Mouse (Mus musculus): ENCODE data around the gene Tomm34. TPM values are rescaled to one million over a fixed set of nuclear protein-coding genes. Genes with fewer than 3 reads are reported as not detected.

The Tomm34 gene
- 38.6 and 48.0 TPM in 2 replicates for polyA plus RNA-seq (2012; rRNA removed)

- DNase-seq (ENCODE audit: low spot score), result peak; percentile 88
These were observed at the start of gene Tomm34 for GRCm38 (mm10) chr2:164070765-164071436. Gene Tomm34 (minus strand): TSS chr2:164071169.

- DNase-seq (ENCODE audit: low spot score), result no peak
These were observed 48.5 kb upstream of the Tomm34 start for GRCm38 (mm10) chr2:164119503-164119902.

GRCm38 (mm10) chr2:164115531-164115930, 44.6 kb upstream of the Tomm34 start:
- DNase-seq (ENCODE audit: low spot score), result no peak

- DNase-seq (ENCODE audit: low spot score), result no peak
These were observed 43.1 kb upstream of the Tomm34 start for GRCm38 (mm10) chr2:164114051-164114450.

- no peak for DNase-seq (ENCODE audit: low spot score)
These were observed 40.6 kb upstream of the Tomm34 start for GRCm38 (mm10) chr2:164111546-164111945.

- no peak for DNase-seq (ENCODE audit: low spot score)
These were observed 37.5 kb upstream of the Tomm34 start for GRCm38 (mm10) chr2:164108501-164108900.

GRCm38 (mm10) chr2:164107125-164107874, 36.3 kb upstream of the Tomm34 start:
- no peak for DNase-seq (ENCODE audit: low spot score)

- no peak for DNase-seq (ENCODE audit: low spot score)
These were observed 35.5 kb upstream of the Tomm34 start for GRCm38 (mm10) chr2:164106287-164107035.

GRCm38 (mm10) chr2:164103501-164103900, 32.5 kb upstream of the Tomm34 start:
- DNase-seq (ENCODE audit: low spot score), result no peak

GRCm38 (mm10) chr2:164102366-164102765, 31.4 kb upstream of the Tomm34 start:
- no peak for DNase-seq (ENCODE audit: low spot score)

GRCm38 (mm10) chr2:164101936-164102335, 31.0 kb upstream of the Tomm34 start:
- DNase-seq (ENCODE audit: low spot score), result no peak

- no peak for DNase-seq (ENCODE audit: low spot score)
These were observed 27.8 kb upstream of the Tomm34 start for GRCm38 (mm10) chr2:164098603-164099250.

GRCm38 (mm10) chr2:164094152-164094551, 23.2 kb upstream of the Tomm34 start:
- no peak for DNase-seq (ENCODE audit: low spot score)

GRCm38 (mm10) chr2:164089508-164089907, 18.5 kb upstream of the Tomm34 start:
- no peak for DNase-seq (ENCODE audit: low spot score)

- DNase-seq (ENCODE audit: low spot score), result no peak
These were observed 16.5 kb upstream of the Tomm34 start for GRCm38 (mm10) chr2:164087416-164088017.

GRCm38 (mm10) chr2:164084342-164084700, 13.4 kb upstream of the Tomm34 start:
- DNase-seq (ENCODE audit: low spot score), result no peak

- DNase-seq (ENCODE audit: low spot score), result no peak
These were observed 12.8 kb upstream of the Tomm34 start for GRCm38 (mm10) chr2:164083609-164084341.

- DNase-seq (ENCODE audit: low spot score), result no peak
These were observed 11.2 kb upstream of the Tomm34 start for GRCm38 (mm10) chr2:164082175-164082574.

- DNase-seq (ENCODE audit: low spot score), result no peak
These were observed 10.6 kb upstream of the Tomm34 start for GRCm38 (mm10) chr2:164081577-164081976.

- no peak for DNase-seq (ENCODE audit: low spot score)
These were observed 8.5 kb upstream of the Tomm34 start for GRCm38 (mm10) chr2:164079488-164079887.

GRCm38 (mm10) chr2:164077875-164078274, 6.9 kb upstream of the Tomm34 start:
- no peak for DNase-seq (ENCODE audit: low spot score)
